Mouse (Mus musculus) T-cell, adult 2 months (primary cell): ENCODE data around the gene Hist2h2aa2.

Source experiments
- DNase-seq: peaks from one replicate; pipeline ENCODE4 v3.0.0; 2022; ENCODE audit warnings: low spot score

Hist2h2aa2 gene

GRCm38 (mm10) chr3:96239949-96240798 is at the start of gene Hist2h2aa2:
TSS of gene Hist2h2aa2 (minus strand) at chr3:96240276.
- peak; percentile 86 for DNase-seq

GRCm38 (mm10) chr3:96289201-96289600 is 49.1 kb upstream of the Hist2h2aa2 start:
- DNase-seq: no peak

- DNase-seq: peak; percentile 31
Observed at GRCm38 (mm10) chr3:96287334-96287733, 47.3 kb upstream of the Hist2h2aa2 start.

DNA sequence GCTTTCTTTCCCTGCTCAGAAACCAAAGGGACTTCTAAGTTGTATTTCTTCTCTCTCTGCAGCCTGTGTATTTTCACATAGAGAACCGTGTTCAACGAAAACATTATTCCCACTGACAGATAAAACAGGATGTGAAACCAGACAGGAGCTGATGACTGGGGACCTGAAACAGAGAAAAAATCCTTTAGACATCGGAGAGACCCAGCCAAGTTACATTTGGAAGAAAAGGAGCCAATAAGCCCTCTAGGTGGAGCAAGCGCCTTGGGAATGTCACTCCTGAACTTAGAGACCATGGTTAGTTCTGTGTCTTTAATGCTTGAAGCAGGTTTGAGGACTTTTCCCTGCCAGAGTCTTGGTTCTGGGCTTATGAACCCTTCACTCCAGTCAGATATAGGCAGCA is 44.4 kb upstream of the Hist2h2aa2 start:
- DNase-seq: no peak

DNA sequence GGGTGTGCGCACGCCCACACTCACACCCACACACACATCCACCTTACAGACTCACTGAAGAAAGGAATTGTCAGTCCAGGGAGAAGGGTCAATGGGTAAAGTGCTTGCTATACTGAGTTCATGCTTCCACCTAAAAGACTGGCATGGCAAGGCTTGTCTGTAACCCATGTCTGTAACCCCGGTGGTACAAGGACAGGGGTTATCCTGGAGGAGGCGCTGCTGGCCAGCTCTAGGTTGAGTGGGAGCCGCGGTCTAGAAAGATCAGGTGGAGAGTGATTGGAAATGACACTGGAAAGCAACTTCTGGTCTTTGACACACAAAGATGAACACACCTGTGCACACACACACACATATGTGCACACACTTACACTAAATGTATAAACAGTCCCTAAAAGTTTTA is 40.6 kb upstream of the Hist2h2aa2 start:
- no peak for DNase-seq

GRCm38 (mm10) chr3:96277800-96278624 is 37.9 kb upstream of the Hist2h2aa2 start:
- peak; percentile 96 for DNase-seq

DNA sequence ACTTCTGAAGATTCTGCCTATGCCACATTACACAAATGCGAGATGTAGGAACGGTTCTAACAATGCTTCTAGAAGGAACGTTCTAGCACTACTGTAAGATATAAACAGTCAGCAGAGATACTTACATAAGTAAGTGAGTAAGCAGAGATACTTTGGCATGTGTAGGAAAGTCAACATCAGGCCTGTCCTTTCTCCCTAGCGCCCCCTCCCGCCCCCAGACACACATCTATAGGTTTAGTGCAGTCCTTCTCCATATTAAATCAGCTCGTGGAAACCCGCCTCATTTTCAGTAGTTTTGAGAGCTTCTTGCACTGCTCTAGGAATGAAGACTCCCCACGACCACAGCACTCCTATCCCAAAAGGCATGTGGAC is 37.3 kb upstream of the Hist2h2aa2 start:
- peak; percentile 67 for DNase-seq

- peak; percentile 76 for DNase-seq
Observed at GRCm38 (mm10) chr3:96273591-96274465, 33.8 kb upstream of the Hist2h2aa2 start.

DNA sequence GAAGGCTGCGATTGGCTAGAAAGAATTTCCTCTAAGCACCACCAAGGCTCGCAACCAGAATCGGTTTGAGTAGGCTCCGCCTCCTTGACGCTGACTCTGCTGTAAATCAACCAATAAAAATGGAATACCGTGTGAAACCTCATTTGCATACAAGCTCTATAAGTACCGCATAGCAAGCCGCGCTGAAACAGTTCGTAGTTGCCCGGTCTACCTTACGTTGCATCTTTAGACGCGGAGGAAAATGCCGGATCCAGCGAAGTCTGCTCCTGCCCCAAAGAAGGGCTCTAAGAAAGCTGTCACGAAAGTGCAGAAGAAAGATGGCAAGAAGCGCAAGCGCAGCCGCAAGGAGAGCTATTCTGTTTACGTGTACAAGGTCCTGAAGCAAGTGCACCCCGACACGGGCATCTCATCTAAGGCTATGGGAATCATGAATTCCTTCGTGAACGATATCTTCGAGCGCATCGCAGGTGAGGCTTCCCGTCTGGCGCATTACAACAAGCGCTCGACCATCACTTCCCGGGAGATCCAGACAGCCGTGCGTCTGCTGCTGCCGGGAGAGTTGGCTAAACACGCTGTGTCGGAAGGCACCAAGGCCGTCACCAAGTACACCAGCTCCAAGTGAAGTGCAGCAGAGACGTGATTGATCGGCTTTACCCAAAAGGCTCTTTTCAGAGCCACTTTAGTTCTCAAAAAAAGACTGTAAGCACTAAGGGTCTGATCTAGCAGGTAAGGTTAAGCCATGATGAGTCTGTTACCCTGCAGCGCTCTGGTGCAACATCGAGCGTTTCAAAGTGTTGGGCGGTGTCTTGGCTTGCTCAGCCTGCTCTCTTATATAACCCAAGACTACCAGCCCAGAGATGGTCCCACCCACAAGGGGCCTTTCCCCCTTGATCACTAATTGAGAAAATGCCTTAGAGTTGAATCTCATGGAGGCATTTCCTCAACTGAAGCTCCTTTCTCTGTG is 29.7 kb upstream of the Hist2h2aa2 start, which contains the start of gene Hist2h2bb:
Gene Hist2h2bb (plus strand): TSS at position 242 of the 964 bp plus-strand sequence.
- DNase-seq: peak; percentile 90

- peak; percentile 46 for DNase-seq
Observed at GRCm38 (mm10) chr3:96268776-96269378, 28.8 kb upstream of the Hist2h2aa2 start.

DNA sequence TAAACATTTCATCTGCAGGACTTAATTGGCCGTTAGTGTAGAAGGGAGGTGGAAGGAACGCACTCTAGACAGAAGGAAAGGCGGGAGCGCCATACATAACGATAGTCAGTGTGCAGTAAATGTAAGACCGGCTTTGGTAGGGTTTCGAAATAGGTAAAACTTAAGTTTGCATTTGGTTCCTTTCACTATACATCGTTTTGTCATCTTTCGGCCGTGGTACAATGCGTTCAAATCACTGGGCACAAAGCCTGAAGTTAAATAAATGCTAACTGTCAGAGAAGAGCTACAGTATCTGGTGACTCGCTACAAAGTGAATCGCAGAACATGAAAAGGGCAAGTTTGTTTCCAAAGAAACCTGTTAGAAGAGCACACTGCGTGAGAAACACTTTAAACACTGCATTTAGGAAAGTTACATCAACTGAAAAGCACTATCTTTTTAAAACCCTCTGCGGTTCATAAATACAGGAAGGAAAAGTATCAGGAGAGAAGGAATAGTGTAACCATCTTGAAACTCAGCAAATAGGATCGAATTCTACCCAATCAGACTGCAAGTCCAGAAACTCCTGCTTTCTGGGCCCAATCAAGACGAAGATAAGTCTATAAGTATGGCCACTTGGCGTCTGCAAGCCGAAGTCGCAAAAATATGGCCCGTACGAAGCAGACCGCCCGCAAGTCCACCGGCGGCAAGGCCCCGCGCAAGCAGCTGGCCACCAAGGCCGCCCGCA is 28.1 kb upstream of the Hist2h2aa2 start, which contains the start of gene Hist2h3b:
Gene Hist2h3b (plus strand): TSS at position 604 of the 725 bp plus-strand sequence.
- peak; percentile 50 for DNase-seq

DNA sequence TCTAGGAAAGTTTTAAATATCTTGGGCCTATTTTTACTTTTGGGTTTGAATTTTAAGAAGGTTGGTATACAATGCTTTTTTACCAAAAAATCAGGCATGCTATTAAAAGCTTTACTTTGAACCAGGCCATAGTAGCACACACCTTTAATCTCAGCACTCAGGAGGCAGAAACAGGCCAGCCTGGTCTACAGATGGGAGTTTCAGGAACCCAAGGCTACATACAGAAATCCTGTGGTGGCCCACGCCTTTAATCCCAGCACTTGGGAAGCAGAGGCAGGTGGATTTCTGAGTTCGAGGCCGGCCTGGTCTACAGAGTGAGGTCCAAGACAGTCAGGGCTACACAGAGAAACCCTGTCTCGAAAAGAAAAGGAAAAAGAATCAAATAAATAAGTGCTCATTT is 27.5 kb upstream of the Hist2h2aa2 start:
- DNase-seq: no peak

DNA sequence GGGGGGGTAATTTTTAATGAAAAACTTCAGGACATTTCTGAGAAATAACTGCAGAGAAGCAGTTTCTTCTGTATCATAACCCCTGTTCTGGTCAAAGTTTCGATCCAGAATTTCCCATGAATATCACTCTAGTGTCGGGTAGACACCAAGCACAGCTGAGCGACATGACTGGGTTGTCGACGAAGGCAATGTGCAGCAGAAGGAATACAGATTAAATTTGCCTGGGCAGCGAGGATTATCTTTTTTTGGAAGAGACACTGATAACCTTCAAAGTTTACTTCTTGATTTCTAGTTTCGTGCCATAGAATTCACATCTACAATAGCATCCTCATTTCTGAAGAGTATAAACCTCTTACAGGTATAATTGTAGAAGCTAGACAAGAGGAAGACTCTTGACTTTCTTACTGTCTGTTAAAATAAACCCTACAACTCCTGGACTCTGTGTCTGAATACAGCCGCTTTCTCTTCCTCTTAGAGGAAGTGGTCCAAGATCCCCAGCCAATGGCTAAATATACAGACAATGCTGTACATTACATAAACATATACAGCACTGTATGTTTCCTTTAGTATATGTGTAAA is 26.1 kb upstream of the Hist2h2aa2 start:
- DNase-seq: no peak

- DNase-seq: no peak
Observed at GRCm38 (mm10) chr3:96264404-96264949, 24.4 kb upstream of the Hist2h2aa2 start.

DNA sequence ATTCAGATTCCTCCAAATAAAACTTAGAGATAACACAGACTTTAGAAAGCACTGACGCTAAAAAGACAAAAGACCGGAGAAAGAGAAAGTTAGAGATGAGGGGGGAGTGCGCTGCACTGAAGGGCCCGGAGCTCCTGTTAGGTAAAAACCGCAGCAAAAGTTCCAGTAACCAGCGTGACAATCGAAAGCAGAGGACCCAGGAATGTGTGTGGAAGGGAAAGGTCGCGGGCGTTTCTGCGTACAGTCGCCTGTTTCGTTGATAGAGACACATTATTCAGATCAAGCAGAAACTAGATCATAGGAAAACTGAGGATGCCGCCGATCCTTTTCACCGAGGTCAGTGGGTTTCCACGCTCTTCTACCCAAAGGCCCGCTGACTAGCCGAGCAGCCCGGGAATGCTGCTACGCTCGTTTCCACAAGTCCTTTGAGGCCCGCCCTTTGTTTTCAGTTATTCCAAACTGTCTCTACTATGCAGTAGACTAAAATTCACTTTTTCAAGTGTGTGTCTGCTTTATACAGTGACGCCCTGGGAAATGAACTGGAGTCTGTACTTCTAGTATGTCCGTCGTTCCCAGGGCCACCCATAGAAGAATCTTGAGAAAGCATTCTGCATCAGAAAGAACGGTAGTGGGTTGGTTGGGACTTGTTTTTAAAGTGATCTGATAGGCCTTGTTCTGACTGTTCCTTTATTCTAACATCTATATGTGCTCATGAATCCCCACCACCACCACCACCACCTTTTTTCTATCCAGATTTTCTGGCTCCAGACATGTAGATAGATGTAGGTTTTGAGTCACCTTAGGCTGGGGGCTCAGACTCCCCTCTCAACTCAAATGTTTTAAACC is 23.7 kb upstream of the Hist2h2aa2 start:
- peak; percentile 64 for DNase-seq

DNA sequence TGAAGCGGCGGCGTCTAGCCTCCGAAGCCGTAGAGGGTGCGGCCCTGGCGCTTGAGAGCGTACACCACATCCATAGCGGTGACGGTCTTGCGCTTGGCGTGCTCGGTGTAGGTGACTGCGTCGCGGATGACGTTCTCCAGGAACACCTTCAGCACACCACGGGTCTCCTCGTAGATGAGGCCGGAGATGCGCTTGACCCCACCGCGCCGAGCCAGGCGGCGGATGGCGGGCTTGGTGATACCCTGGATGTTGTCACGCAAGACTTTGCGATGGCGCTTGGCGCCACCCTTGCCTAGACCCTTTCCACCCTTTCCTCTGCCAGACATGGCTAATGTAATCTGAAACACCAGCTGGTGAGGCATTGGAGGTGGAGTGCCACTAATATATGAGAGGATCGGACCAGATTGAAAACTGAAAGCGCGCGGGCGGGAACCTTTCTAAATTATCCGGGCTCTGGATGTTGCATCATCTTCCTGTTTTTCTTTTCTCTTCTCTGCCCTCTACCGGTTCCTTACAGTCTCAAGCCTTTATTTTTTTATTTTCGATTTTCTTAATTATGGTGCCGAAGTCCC is 23.0 kb upstream of the Hist2h2aa2 start, which contains the start of gene Hist2h4:
Gene Hist2h4 (minus strand): TSS at position 333 of the 572 bp plus-strand sequence.
- peak; percentile 96 for DNase-seq

- peak; percentile 69 for DNase-seq
Observed at GRCm38 (mm10) chr3:96262216-96262875, 22.3 kb upstream of the Hist2h2aa2 start.
